Mouse (Mus musculus) embryo, embryonic 10 days (tissue): ENCODE results near the gene Dek.

ENCODE experiments used
- DNase-seq: peaks from one replicate; pipeline ENCODE4 v3.0.0-alpha.2; 2015; ENCODE audit warnings: low spot score

The Dek gene

DNA sequence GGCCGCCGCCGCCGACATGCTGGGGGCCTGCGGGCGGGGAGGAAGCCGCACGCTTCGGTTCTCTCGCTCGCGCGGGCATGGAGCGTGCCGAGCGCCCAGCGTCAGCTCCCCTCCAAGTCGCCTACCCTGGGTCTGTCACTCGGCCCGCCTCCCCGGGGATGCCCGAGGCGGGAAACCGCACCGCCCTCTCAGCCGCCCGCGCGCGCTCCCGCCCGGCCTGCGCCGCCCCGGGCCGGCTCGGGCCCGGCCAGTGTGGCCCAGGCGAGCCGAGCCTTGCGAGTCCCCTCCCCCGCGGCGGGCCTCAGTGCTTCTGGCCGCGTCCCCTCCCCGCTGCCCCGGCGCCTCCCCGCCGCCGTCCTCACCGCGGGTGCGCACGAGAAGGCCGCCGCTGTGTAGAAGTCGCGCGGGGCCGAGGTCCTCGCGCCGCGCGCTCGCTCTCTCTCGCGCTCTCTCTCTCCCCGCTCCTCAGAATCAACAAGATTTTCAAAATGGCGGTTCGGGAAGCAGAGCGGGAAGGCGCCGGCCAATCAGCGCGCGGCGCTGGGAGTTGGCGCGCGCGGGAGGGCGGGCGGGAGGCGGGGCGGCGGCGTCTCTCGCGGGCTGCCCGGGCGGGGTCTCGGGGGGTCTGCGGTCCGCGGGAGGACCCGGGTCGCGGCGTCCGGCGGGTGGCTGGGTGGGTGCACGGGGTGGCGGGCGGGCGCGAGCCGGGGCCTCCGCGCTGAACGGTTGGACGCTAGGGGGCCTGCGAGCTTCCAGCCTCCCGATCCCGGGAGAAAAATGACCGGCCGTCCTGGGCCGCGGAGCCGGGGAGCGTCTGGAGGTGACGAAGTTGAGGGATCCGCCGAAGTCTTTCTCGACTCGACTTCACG is at the start of gene Dek:
Dek (minus strand) TSS at position 491 of the 869 bp plus-strand sequence.
- DNase-seq: peak; percentile 91

DNA sequence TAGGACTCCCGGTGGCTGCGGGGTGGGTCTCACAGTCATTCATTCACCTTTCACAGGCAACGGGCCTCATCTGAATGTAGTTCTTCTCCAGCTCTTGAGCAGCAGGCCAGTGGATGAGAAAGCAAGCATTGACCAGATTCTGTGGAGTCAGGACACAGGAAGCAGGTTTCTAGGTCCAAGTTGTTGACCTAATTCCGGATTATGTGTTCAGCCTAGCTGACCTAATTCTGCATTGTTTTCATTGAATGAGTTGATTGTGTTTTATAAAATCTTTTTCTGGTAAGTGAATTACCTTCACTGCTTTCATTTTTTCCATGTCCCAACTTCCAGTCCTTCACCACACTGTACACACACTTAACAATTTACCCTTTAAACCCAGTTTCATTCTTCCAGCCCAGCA is 48.9 kb upstream of the Dek start:
- no peak for DNase-seq

DNA sequence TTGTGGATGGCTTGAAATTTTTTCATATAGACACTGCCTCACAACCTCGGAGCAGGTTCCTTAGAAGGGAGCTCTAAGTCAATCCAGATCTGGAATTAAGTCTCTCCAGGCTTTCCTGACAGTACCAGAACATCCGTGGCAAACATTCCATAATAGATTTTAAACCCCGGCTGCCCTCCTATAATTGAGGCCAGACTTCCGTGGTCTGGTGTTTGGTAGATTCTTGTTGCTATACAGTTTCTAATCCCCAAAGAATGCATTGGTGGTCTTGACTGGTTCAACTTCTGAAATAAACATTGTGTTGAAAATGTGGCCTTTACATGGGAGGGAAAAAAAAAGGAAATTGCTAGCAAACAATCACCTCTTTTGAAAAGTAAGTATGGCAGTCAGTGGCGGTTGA is 47.2 kb upstream of the Dek start:
- DNase-seq: no peak

DNA sequence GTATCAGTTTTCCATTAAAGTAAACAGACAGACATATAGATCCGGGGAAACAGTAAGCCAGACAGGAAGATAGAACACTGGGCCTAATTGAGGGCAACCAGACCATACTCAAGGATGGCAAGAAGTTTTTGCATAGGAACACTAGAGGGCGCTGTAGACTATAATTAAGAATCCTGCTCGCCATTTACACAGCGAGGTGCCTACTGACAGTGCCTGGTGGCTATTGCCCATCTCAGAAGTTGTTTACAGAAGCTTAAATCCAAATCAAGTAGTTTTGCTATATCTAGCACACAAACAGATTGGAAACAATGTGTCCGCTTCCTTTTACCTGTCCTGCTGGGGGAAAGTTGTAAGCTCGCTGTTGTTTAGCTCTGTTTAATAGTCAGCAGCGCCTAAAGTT is 46.4 kb upstream of the Dek start:
- DNase-seq: peak; percentile 91

DNA sequence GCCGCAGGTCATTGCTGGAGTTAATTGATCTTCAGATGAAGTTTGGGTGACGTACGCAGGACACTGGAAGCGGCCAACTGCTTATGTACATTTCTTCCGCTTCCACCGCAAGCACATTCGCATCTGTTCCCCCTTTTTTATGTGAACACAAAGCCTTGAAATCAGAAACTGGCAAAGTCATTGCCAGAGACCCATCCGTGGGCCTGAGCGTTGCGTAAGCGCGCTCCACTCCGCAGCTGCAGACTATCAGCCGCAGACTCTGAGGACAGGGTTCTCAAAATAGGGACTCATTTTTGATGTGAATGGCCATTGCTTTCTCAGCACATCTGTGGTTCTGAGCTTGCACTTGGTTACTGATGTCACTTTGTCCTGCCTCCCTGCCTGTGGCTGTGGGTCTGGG is 45.1 kb upstream of the Dek start:
- DNase-seq: no peak

DNA sequence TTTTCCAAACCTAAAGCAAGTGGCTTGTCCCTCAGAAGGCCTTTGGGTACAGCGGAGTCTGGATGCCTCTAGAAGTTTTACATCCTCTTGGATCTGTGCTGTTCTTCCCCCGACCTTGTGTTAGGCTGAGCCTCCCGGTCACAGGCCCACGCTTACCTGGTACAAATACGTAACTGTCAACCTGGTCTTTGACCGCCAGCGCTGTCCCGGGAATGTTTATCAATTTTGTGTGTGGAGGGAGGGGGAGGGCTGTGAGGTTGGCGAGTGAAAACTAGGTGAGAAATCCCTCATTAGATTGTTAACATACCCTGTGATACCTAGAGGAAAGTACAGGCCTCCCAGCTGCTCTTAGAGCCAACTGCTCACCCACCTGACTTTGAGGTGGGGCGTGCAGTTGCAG is 44.0 kb upstream of the Dek start:
- DNase-seq: no peak

DNA sequence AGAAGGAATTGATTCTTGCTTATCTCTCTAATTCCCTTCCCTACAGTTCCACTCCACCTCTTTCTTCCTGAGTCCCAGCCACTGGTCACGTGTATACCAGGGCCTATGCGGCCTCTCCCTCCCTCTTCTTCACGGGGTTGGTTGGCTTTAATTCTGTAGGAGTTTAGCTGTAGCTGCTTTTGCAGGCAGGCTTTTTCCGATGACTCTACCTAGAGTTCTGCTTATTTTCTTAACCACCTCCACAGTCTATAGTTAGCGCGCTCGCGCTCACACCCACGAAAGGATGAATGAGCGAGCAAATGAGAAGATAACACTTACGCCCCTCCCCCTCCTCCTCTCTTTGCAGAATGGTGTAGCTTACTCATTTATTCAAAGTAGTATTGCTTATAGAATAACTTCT is 42.6 kb upstream of the Dek start:
- no peak for DNase-seq

DNA sequence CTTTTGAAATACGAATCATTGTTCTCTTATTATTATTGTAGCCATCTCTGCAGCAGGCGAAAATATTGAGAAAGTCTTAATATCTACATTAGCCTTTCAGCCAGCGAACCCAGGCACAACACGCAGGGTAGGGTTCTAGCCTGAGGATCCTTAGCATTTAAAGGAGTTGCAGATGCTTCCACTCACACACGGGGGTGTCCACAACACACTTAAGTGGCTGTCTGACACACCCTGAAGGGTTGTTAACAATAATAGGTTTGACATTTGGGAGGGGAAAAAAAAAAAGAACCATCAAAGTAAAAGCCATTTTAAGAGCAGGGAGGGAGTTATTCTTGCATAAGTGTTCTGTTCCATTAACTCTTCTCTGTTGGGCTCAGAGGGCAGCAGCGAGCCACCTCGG is 40.4 kb upstream of the Dek start:
- no peak for DNase-seq

DNA sequence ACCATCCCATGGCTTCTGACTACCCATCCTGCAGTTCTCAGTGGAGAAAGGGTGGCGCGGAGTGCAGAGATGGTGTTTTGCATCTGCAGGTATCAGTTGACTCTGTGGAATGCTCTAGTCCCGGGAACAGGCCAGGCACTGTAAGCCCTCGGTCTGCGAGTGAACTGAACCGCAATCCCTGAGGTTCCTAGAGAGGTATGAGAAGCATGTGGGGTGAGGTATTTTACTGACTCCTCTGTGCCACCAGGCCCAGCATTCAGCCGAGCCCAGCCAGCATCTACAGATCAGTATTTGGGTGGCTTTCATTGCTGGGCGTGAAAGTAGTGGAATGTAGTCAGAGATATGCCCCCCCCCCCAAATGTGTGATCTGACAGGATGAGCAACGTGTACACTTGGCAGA is 39.9 kb upstream of the Dek start:
- DNase-seq: peak; percentile 48

DNA sequence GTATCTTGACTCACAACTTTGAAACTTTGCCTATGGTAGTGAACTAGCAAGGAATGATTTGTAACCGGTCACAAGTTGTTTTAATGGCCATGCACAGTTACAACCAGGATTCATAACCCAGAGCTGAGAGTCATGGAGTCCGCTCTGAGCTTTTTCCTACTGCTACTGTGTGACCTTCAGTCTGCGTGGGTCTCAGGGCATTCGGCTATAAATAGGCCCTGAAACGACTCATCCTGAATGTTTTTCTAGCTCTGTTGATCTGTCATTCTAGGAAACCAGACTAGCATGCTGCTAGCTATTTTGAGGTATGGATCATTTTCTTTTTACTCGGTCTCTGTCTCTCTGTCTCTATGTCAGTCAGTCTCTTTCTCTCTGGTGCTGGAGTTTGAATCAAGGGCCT is 36.8 kb upstream of the Dek start:
- no peak for DNase-seq

DNA sequence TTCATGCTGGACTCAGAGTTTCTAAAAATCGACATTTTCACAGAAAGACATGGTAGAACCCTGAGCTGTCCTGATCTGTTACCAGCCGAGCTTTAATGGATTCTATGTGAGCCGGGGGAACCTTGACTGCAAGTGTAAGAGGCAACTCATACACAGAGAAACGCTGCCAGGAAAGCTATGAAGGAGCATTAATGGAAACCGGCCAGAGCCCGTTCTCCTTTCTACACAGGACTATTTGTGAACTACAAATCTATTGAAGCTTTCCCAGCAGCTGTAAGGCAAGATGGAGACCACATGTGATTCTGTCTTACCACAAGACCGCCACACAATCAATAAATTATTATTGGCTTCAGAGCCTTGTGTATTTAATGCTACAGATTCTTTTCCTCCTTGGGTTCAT is 29.7 kb upstream of the Dek start:
- DNase-seq: no peak

DNA sequence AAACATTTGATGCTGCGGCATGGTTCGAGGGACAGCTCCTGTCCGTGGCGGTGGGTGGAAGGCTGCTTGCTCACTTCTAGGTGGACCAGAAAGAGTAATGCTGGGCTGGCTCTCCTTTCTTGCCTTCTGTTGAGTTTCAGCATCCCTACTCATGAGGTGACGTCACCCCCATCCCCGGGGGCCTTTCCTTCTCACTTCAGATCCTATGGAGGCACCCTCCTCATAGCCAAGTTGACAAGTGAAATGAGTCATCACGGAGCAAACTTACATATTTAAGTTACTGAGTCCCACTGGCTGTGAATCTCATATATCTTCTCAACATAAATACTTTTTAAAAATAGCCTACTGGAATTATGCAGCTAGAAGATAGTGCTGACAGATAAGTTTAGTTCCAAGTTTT is 28.8 kb upstream of the Dek start:
- DNase-seq: no peak

DNA sequence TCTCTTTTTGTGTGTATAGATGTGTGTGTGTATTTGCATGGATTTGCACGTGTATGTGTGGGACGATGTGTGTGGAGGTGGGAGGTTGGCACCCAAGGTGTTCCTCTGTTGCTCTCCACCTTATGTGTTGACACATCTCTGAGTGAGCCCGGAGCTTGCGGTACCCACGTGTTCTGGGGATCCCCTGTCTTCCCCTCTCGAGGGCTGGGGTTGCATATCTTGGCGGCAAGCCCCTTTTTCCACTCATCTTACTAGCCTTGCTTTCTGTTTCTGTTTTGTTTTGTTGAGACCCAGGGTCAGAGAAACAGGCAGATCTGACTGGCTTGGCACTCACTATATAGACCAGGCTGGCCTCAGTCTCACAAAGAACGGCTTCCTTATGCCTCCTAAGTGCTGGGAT is 27.1 kb upstream of the Dek start:
- no peak for DNase-seq

DNA sequence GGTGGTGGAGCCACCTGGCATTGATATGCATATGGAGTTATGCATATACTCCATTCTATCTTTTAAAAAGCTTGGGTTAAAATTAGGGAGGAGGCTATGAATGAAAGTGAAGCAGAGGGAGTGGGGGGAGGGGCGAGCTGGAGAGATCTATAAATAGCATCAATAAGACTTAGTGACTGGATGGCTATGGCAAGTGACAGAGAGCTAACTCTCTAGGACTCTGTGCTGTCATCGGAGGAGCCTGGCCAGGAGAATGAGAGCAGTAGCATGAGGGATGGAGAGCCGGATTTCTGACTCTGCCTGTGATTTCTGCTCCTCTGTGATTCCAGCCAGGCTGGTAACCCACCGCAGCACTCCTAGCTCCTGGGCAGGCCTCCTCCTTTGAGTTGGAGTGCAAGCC is 23.1 kb upstream of the Dek start:
- no peak for DNase-seq

DNA sequence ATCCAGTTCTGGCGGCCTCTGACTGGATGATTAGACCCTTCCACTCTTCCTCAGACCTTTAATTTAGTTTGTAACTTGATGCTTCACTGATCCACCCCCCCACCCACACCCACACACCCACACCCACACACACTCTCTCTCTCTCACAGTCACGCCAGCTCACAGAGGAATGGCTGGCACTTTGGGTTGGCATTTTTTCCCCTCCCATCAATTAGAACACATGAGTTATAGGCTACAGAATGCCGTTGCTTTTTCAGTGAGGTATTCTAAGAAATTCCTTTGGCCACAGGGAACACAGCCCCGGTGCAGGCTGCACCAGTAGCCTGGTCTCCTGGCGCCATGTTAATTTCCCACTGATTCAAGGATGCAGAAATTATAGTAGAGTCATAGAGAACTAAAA is 19.6 kb upstream of the Dek start:
- DNase-seq: no peak

DNA sequence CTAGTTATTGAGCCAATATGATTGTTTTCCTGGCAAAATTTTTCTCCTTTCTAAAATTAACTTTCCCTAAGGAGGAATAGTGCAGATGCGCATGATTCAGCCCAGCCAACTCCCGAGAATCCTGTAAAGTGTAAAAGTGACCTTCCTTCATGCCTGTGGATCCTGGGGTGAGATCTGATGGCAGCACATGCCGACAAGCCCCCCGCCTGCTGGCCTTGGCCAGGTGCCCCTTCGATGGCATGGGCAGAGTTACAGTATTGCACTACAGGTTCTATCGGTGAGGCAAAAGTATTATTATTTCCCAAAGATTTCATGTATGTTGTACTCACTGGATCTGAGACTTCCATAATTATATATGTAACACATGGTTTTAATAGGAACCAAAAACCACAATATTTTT is 19.0 kb upstream of the Dek start:
- no peak for DNase-seq

DNA sequence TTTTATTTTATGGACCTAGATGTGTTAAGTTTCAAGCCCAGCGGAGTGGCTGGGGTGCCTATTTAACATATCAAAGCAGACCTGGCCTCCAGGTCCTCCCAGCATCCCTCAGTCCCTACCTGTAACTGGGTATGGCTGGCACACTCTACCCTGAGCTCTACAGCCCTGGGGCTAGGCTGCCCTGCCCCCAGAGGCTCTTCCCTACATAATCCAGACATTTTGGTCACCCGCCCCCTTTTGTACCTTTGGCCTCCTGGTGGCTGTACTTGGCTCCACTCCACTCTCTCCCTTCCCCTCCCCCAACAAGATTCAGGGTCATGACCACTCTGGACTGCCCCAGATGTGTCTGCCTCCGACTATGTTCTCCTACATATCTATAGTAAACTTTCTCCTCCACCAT is 18.4 kb upstream of the Dek start:
- peak; percentile 19 for DNase-seq

DNA sequence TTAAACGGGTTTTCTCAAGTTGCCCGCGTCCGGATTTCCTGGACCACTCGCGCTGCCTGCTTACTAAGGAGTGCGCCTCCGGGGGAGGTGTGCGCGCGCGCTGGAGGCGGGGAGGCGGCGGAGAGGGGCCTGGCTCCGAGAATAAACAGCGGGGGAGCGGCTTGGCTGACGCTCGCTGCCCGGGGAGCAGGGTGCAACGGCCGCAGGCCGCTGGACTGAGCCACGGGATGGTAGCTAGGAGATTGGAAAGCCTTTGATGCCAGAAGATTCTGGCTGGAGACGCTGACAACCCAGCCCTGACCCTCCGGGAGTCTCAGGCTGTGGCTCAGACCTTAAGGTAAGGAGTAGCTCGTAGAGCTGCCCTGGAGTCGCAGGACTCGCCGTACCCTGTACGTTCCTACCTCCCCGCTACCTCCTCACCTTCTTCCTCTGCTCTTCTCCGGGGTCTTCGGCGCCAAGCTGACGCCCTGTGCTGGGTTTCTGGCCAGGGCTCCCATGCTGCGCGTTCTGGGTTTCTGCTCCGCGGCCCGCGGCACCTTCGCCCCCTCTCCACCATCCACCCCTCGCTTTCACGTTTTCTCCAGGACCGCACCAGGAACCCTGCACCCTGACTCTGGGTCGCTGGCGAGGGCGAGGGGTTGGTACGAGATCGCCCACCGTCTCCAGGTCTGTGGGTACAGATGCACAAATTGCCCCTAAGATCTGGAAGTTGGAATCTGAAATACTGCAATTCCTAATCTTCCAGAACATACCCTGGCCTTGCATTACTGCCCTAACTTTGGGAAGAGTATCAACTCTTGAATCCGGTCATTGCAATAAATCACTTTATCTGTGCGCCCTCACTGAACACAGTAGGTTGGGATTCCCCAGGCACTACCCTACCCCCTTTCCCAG is 16.8 kb upstream of the Dek start, which contains the start of gene Rnf144b:
Rnf144b (plus strand) TSS at position 120 of the 894 bp plus-strand sequence.
- DNase-seq: peak; percentile 59

DNA sequence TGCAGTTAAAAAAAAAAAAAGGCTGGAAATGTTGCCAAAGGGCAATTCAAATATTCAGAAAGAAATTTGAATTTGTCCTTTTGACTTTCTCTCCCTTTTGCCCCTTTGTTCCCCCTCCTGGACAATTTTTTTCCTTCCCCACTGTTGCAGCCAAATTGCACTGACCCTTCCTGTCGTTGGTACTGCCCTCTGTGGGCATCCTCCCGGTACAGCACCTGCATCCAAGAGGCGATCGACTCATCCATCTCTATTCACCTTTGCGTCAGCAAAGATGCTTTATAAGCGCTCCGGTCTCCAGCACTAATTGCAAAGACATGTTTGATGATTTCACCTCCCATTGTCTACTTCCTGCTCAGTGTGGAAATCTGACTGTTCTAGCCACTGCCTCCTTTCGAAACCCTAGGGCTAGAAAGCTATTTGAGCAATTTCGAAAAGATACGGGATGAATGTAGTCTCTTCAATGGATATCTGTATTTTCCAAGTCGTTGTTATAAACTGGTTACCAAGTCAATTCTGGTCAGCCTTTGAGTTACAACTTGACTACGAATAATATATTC is 15.4 kb upstream of the Dek start:
- no peak for DNase-seq

DNA sequence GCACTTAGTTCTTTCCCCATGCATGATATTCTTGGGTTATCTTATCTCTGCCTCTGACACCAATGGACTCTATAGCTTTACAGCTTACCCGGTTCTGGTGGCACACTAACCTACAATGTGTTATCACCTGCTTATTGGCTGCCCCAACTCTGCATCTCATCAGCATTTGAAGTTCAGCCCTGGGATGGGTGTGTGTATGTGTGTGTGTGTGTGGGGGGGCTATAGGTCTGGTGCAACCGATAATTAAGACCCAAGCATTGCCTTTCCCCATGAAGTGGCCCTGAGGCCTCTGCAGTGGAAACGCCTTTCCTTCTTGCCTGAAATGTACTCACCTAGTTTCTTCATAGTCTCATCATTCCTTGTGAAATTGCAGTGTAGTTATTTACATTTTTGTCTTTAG is 10.0 kb upstream of the Dek start:
- no peak for DNase-seq

DNA sequence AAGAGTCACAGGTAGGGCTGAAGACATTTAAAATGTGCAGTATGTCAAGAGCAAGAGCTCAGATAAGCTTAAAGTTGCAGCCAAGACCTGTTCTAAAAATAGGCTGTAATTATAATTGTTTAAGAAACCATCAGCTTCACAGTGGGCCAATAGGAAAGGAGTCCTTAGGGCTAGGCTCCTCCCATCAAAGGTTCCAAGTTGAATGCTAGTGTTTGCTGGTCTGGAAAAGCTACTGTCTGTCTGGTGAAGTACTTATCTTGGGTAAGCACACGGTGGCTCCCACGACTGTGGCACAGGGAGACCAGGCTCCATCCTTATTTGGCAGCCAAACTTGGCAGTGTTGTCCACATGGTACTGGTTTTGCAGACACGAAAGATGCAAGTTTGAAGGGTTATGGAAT is 6.9 kb upstream of the Dek start:
- DNase-seq: no peak

DNA sequence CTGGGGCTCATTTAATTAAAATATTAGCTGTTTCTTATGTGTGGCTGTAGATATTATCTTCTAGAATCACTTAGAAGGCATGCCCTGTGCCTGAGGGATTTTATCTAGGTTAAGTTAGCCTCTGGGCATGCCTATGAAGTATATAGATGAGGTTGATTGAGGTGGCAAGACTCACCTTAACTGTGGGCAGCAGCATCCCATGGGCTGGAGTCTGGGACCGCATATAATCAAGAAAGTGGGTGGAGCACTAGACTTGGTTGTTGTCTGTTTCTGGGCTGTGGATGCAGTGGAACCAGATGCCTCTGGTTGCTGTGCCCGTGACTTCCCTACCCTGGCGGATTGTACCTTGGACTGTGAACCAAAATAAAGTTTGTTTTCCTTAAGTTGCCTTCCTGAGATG is 6.1 kb upstream of the Dek start:
- DNase-seq: no peak

DNA sequence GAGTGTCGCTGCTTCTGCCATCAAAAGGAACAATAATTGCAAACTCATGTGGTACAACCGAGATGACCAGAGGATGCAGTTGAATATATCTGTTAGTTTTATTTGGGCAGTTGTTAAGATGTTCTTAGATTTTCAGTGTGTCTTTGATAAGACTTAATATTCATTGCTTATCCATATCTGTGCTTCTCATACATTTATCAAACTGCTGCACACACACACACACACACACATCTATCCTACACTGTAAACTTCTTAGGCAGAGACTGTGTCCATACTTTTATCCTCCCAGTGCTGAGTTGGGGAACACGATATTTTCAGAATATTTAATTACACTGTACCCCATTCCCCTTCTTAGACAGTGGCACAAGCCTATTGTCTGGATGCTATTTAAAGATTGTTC is 5.2 kb upstream of the Dek start:
- DNase-seq: no peak
